Mouse (Mus musculus) adrenal gland, postnatal 10 days (tissue): ENCODE data around the gene Usp18. TPM values are rescaled to one million over a fixed set of nuclear protein-coding genes. Genes with fewer than 3 reads are reported as not detected.
A peak's percentile ranks its signal among the peaks of the same experiment; 100 is the strongest.

Experiments used
- DNase-seq: peaks from one replicate; pipeline ENCODE4 v3.0.0; 2021; ENCODE audit warnings: mixed read lengths
- long read RNA-seq, 2 experiments: library from polyadenylated mRNA; stranded (forward); transcript quantifications; one replicate each; pipeline ENCODE4 v2.0.0; 2021
- total RNA-seq, 2 experiments: library from RNA; stranded (reverse); gene quantifications; 2 replicates each; pipeline ENCODE4 v1.2.3; 2021

Usp18 gene
- total RNA-seq, result 1 to 10 TPM; 1.4 to 1.9 TPM
- long read RNA-seq, experiment 1, partial matches to known transcripts, result 1 of 2 reads
- long read RNA-seq, experiment 1, other reads (novel, unspliced or antisense), result 0 of 2 reads
- long read RNA-seq, experiment 2, partial matches to known transcripts, result 0 of 1 reads
- long read RNA-seq, experiment 2, other reads (novel, unspliced or antisense), result 0 of 1 reads

DNA sequence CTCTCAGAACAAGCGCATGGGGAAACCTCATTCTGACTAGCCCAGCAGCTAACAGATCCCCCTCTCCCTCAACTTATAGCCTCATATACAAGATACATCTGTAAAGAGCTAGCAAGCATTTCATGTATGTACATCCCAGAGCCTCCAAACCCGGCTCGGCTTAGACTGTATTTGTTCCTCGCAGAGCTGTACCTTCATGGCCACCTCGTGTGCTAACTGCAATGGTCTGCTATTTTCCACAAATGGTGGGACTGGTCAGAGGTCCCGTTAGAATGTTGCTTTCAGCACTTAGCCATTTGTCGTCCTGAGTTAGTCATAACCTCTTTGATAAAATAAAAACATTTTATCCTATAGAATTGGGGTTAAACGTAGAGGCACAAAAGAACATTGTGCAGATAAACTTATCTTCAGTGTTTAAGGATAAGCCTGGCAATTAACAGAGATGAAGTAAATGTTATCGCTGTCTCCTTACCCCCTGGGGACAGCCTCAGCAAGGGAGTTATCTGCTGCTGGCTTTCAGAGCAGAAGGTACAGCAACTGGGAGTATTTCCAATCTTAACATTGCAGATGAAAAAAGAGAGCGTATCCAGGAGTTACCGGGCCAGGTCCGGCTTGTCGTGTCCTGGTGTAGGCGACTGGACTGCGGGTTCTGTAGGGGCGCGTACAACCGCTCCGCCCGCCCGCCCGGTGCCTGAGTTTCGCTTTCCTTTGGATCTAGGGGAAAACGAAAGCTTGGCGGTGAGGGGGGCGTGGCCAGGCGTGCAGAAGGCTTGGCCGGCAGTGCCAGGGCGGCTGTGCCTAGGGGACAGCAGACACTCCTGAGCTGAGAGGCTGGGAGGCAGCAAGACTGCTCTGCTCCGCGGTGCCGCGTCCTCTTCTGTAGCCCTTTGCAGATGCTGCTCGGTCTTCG is at the start of gene Usp18:
Gene Usp18, plus strand, starts transcription at position 780 of the 910 bp plus-strand sequence.
- peak; percentile 97 for DNase-seq

DNA sequence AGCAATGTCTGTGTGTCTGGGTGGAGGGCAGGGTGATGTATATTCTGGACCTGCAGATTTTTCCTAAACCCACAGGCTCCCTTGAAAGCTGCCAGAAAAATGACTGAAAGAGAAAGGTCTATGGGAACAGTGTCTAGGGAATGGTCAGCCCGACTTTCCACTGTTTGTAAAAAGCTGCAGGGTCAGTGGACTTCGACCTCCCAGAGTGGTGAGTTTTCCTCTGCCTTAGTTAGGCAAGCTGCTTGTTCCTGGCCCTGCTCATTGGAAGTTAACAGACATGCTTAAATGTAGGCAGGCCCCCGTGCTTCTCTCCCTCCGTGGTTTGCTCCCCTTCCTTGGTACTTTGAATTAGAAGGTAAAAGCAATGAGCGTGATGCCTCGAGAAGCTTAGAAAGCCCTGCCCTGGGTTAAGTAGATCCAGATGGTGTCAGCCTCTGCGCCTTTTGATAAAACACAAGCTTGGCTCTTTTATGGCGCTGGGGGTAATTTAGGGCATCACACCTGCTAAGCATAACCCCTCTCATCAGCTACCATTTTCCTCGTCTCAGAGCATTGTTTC is 47.8 kb upstream of the Usp18 start:
- DNase-seq, result no peak

DNA sequence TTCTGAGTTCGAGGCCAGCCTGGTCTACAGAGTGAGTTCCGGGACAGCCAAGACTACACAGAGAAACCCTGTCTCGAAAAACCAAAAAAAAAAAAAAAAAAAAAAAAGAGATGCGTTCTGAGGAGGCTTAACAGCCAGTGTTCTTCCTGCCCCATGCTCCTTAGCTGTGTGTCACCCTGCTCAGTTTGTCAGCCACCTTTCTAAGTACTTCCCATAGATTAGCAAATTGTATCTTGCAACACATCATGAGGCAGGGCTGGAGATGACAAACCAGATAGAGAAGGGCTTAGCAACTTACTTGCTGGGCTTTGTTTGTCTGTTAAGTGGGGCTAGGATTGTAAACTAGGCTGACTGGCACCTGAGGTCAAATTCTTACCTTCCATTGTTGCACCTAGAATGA is 45.2 kb upstream of the Usp18 start:
- DNase-seq, result no peak

DNA sequence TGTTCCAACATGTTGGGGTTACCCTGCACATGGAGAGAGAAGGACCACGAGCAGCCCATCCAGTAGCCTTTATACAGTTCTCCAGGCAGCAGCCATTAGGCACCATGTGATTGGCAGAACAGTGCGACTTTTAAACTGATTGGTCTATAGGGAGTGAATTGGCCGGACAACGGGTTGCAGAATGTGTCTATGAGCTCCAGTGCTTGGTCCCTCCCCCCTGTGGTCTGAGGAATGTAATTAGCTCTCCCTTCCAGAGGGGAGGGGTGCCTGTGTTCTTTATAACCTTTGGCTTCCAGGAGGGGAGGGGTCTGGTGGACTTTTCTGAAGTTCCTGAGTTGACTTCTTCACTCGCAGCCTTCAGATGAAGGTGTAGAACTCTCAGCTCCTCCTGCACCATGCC is 43.7 kb upstream of the Usp18 start:
- DNase-seq, result no peak

DNA sequence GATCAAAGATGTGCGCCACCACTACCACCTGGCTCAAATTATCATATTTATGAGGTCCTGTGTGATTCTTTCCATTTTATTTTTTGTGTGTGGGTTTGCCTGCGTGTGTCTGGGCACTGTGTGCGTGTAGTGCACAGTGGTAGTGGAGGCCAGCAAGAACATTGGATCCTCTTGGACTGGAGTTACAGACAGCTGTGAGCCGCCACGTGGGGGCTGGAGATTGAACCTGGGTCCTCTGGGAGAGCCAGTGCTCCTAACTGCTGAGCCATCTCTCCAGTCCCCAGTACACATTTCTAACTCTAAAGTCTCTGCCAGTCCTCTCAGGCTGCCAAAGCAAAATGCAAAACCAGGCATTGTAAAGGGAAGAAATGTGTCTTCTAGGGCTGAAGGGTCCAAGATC is 39.2 kb upstream of the Usp18 start:
- DNase-seq, result no peak

DNA sequence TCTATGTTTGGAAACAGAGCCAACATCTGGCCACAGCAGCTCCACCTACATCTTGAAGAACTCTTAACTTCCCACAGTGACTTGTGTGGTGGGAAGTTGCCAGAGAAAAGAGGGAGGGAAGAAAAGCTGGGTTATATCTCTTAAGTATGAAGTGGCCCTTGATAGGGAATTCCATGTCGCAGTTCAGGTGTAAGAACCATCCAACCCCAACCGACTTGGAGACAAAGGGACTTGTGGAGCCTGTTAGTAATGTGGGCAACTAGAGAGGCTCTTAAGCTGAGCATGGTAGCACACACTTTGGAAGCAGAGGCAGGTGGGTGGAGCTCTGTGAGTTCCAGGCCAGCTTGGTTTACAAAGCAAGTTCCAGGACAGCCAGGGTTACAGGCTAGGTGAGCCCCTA is 36.1 kb upstream of the Usp18 start:
- no peak for DNase-seq

DNA sequence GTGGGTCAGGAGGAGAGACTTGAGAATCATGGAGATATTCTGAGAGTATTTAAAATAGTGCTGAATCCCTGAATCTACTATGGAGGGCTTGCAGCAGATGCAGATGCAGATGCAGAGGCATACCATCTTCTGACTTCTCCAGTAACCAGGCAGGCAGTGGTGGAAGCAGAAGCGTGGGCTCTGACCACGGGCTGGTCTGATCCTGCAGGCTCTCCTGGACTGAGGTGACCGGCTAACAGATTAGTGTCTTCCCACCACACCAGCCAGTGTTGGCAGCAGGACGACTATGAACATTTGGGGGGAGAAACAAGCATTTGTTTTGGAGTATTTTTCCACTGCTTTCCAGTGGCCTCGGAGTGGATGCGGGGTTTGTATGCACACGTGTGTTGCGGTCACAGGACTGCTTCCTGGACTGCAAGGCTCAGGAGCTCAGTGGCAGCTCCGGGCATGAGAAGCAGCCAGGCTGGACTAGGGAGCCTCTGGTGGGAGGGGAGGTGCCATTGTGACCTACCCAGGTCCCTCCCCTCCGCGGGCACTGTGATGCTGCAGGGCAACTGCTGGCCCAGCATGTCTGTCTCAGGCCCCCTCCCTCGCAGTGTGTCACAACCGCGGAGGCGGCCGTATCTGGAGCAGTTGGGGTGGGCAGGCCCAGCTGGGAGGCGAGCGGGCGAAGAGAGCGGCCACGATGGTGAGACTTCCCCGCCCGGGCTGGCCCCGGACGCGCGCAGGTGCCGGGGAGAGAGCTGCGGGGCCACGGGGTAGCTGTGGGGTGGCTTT is 35.4 kb upstream of the Usp18 start, which contains the start of gene Tuba8:
Gene Tuba8, plus strand, starts transcription at position 548 of the 777 bp plus-strand sequence.
- DNase-seq, result peak; percentile 79

DNA sequence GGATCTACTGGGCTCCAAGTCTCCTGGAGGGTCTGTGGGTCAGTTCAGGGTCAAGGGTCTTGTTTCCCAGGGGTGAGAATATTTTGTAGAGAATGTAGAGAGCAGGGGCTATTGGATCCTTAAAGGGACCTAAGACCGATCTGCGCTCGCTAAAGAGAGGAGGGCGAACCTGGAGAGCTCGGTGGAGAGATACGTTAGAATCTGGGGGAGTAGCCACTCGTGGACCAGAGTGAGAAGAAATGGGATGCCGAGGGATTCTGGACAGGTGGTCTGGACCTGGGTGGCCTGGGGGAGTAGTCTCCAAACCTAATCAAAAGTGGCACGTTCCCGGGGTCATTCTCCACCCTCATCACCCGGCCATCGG is 34.8 kb upstream of the Usp18 start:
- no peak for DNase-seq

DNA sequence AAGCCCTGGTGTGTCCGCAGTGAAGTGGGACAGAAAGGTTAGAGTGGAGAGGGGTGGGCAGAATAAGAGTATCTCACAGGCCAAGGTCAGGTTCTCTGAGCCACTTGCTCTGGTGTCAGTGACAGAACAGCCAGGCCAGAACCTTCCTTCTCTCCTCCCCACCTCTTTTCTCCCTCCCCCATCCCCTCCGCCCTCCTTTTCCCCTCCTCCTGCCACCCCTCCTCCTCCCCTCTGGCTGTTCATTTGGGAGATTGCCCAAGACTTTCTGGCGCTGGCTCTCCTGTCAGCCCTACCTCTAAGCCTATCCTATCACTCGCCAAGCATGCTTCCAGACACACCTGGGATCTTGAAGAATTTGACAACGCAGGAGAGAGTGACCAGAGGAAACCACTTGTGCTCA is 34.0 kb upstream of the Usp18 start:
- DNase-seq, result peak; percentile 61

DNA sequence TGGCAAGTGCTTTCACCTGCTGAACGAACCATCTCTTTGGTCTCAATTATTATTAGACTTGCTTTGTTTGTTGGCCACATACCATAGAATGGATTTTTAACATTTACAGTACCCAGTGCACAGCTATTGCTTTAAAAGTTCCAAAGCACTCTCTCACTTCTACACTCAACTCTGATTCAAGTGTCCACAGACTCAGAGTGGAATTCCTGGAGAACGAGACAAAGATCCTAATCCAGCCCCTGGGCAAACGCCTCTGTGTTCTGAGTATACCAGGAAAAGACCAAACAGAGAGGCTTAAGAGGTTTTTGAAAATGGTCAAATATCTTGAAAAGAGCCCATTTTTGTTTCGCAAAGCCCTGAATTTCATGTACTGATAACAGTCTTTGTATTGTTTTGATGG is 32.7 kb upstream of the Usp18 start:
- no peak for DNase-seq

DNA sequence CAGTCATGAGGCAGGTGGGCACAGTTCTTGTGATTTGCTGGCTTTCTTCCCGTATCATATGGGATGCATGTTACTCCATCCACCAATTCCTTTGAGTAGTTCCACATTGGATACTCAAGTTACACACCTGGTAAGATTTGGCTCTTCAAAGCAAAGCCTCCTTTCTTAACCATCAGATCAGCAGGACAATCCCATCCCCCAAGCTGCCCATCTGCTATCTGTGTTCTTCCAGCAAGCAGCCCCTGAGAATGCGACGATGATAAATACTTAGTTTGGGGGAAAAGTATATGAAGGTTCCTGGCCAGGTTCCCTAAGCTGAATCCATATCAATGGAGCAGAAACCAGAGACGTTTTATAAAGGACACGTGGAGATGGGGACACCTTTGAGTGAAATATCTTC is 31.5 kb upstream of the Usp18 start:
- no peak for DNase-seq

DNA sequence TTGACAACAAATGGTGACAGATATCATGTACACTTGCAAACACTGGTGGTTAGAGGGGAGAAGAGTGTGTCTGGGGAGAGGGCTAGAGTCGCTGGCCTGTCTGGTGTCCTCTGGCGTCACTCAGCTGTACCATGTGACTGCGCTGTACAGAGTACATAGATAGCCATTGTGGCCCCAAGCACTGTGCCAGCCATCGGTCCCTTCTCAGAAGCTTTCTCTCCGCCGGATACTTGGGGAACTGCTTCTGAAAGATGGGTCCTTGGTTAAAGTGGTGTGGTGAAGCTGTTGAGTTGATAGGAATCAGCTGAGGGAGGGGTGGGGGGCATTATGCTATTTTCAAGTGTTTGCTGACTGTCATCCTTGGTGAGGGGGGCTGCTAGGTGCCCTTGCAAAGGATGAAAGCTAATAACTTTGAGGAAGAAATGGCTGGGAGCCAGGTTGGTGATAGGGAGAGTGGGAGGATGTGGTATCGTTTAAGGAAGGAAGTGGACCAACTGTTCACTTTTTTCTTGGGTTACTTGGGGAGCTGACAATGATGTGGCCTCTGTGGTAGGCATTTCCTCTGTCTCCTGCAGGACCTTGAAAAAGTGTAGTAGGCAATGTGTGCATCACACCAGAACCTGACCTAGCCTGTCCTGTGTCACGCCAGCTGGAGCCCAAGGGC is 30.9 kb upstream of the Usp18 start:
- DNase-seq, result no peak

DNA sequence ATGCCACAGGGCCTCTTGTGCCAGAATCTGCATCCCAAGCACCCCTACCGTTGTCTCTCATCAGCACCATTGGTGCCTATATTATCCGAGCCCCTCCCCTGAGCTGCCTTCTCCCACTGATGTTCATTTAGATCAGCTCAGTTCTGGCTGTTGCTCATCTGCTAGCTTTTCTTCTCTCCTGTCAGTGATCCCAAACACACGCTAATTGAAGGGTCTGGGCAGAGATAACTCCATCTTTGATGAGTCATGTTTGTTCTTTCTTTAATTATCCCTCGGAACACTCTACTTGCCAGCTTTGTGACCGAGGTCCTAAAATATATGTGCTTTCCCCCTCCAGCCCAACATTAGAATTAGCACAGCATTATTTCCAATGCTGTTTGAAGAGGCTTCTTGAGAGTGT is 30.4 kb upstream of the Usp18 start:
- DNase-seq, result no peak

DNA sequence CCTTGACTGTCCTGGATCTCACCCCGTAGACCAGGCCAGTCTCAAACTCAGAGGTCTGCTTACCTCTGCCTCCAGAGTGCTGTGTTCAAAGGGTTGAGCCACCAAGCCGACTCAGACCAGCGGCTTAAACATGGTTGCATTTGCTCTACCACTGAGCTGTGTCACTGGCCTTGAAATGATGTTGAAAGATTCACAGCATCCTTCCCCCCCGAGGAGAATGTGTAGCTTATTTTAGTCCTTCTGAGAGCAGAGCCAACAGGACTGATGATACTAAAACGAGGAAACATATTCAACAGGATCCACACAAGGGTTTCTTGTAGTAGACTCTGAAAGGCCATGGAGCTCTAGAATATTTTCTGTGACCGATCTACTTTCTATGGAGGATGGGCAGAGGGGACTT is 29.8 kb upstream of the Usp18 start:
- DNase-seq, result no peak

DNA sequence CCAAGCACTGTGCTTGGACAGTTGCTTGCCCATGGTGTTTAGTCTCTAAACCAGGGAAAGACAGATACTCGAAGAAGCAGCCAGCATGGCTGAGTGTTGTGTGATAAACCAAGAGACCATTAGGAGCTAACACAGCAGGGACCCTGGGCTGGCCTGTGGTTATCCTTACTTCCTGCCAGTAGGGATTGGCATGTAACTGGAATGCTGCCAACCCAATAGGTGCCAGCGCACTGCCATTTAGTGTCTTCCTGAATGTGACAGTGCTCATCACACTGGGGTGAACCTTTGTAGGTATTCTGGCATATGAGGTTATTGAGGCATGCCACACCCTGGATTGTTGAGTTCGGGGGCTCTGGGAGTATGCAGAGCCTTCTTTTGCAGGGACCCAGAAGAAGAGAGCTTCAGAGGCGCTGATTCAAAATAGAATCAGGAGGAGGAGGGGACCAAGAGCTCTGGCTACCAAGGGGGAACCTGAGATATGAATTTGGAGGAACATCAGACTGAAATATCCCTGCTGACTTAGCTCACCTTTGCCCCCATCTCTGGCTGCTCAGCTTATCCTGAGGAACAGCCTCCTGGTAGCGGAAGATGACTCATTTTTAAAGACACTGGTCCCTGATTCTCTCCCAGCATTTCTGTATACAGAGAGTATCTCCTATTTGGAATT is 29.0 kb upstream of the Usp18 start:
- DNase-seq, result no peak

DNA sequence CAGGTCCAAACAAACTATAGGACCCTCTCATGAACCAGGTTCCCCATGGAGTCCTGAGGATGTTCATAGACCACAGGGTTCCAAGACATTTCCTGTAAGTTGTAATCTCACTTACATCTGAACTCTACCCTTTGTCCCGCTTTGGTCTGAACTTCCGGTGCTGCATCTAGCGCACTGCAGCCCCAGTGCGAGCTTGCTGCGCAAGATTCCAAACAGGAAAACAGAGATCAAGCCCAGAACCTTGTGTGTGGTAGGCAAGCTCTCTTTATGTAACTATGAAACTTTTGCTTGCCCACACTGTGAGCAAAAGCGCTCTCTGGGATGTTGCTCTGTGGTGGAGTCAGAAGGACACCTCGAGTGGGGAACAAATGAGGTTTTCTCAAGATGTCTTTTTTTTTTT is 27.7 kb upstream of the Usp18 start:
- no peak for DNase-seq

DNA sequence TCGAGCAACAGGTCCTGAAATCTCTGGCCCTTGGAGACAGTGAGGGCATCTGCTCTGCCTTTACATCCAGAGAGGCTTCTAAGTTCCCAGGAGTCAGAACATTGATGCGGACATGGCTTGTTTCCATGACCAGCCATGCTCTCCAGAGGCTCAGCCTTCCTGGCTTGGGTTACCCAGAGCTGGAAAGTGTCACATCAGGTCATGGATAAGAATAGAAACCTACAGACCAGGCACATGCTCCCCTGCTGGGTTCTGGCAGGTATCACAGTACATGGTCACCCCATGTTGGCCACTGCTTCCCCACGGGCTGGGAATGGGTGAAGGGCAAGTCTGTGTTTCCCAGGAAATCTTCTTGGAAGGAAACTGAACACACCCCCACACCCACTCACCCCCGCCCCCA is 26.3 kb upstream of the Usp18 start:
- peak; percentile 50 for DNase-seq

DNA sequence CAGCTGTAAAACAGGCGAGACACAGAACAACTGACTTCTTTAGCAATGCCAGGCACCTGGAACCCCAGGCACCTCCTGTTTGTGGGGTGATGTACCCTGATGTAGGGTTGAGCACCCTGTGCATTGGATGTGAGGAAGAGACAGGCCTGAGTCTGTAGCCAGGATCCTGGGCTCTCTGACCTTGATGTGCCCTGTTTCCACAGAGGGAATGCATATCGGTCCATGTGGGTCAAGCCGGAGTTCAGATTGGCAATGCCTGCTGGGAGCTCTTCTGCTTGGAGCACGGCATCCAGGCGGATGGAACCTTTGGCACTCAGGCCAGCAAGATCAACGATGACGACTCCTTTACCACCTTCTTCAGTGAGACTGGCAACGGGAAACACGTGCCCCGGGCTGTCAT is 25.5 kb upstream of the Usp18 start:
- DNase-seq, result no peak

DNA sequence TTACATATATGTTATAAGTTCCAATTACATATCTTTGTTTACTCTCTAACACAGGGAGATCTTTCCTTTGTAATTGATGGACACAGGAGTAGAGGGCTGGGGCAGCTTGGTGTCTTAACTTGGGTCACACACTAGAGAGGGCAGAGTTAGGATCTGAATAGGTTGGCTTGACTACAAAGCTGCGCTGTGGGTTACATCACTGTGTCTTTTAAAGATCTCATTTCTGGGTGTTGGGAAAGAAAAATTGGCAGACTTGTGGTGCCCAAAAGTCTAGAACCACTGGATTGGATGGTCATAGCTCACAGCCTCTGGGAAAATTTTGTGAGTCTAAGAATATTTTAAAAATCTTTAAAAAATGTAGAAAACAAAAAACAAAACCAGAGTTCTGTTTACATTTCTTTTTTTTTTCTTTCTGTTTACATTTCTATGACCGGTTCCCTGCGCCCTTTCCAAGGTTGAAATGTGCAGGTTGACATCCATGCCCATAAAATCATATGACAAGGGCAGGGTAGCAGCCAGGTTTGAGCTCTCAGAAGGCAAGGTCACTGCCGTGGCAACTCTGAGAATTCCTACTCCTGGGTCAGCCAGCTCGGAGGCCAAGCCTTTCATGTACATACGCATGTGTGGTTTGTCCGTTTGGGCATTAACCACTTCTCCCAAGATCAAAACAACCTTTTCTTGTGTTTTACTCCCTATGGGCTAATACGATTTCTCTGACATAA is 23.7 kb upstream of the Usp18 start:
- peak; percentile 17 for DNase-seq

DNA sequence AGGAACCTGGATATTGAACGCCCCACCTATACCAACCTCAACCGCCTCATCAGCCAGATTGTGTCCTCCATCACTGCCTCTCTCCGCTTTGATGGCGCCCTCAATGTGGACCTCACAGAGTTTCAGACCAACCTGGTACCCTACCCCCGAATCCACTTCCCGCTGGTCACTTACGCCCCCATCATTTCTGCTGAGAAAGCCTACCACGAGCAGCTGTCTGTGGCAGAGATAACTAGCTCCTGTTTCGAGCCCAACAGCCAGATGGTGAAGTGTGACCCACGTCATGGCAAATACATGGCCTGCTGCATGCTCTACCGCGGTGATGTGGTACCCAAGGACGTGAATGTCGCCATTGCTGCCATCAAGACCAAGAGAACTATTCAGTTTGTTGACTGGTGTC is 22.7 kb upstream of the Usp18 start:
- DNase-seq, result no peak

DNA sequence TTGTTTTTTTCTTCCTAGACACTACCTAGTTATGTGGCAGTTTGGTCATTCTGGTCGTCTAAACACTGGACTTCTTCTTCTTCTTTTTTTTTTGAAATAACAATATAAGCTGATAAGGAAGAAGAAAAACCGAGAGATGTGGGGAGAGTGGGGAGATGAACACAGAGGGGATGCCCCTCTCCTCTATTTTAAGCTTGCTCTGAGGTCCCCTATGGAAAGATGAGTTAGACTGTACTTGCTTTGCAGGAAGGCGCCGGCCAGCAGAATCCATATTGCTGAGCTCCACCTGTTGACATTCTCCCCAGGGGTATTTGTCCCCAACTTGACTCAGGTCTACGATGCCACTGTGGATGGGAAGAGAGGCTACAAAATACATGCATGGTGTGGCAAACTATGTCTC is 21.6 kb upstream of the Usp18 start:
- DNase-seq, result no peak
